Mouse (Mus musculus) CH12.LX (cell line): Measurements from ENCODE around the gene Adamts3. TPM values are rescaled to one million over a fixed set of nuclear protein-coding genes. Genes with fewer than 3 reads are reported as not detected.

Experiments
- DNase-seq: peaks from one replicate; pipeline ENCODE4 v3.0.0-alpha.2; 2013; ENCODE audit errors: extremely low read depth
- H3K27ac ChIP-seq: 2 replicates; pipeline ENCODE4 v1.5.1; 2012; ENCODE audit warnings: low read depth, mild to moderate bottlenecking, control low read depth, moderate library complexity; ENCODE audit not compliant: insufficient read depth
- H3K27me3 ChIP-seq: replicated peaks from 2 replicates; pipeline ENCODE3; 2012; ENCODE audit warnings: inconsistent platforms
- H3K36me3 ChIP-seq, 2 experiments: replicated peaks in 1 of 2; 2 replicates each; pipeline versions ENCODE3 to v1.6.1; 2012; ENCODE audit warnings: inconsistent platforms in 1 of 2, low read length in 1 of 2, mild to moderate bottlenecking in 1 of 2, mixed read lengths in 1 of 2, moderate library complexity in 1 of 2; ENCODE audit not compliant: control insufficient read depth in 1 of 2, insufficient read depth in 1 of 2
- H3K4me1 ChIP-seq, 2 experiments: 2 replicates each; pipeline ENCODE4 v1.6.1; 2012; ENCODE audit warnings: inconsistent platforms in 1 of 2, moderate library complexity in 1 of 2; ENCODE audit not compliant: insufficient read depth in 2 of 2, control insufficient read depth in 1 of 2
- H3K4me2 ChIP-seq: 2 replicates; pipeline ENCODE4 v1.6.1; 2012; ENCODE audit warnings: low read depth, mild to moderate bottlenecking, control low read depth; ENCODE audit not compliant: poor library complexity, insufficient read depth, severe bottlenecking
- H3K4me3 ChIP-seq, 3 experiments: fragments of 150-350 bp in 1 of 3; sonication (generic) in 1 of 3; replicated peaks in 1 of 3; 2 replicates each; pipeline versions ENCODE3 to v1.5.1; 2011 to 2012; ENCODE audit warnings: low read depth in 2 of 3, low read length in 2 of 3, mild to moderate bottlenecking in 2 of 3, moderate library complexity in 2 of 3, control low read depth in 1 of 3, improper control_type of control experiment in 1 of 3, inconsistent platforms in 1 of 3, mixed read lengths in 1 of 3; ENCODE audit not compliant: poor library complexity in 1 of 3
- H3K79me2 ChIP-seq: replicated peaks from 2 replicates; pipeline ENCODE4 v1.6.1; 2012; ENCODE audit warnings: mild to moderate bottlenecking, moderate library complexity; ENCODE audit not compliant: control insufficient read depth, poor library complexity, insufficient read depth, severe bottlenecking; ENCODE audit errors: extremely low read depth
- H3K9ac ChIP-seq: 2 replicates; pipeline ENCODE4 v1.6.1; 2012; ENCODE audit warnings: low read depth, mild to moderate bottlenecking, control low read depth, moderate library complexity; ENCODE audit not compliant: insufficient read depth
- H3K9me3 ChIP-seq: replicated peaks from 2 replicates; pipeline ENCODE3; 2012; ENCODE audit warnings: low read length, inconsistent platforms, mixed read lengths
- BHLHE40 ChIP-seq: IDR thresholded peaks from 2 replicates; pipeline ENCODE4 v1.6.1; 2011; ENCODE audit warnings: mild to moderate bottlenecking, low read depth, low read length, improper control_type of control experiment
- CHD1 ChIP-seq: IDR thresholded peaks from 2 replicates; pipeline ENCODE4 v1.6.1; 2012; ENCODE audit warnings: low read depth, low read length, improper control_type of control experiment, inconsistent platforms
- CHD2 ChIP-seq: IDR thresholded peaks from 2 replicates; pipeline ENCODE4 v1.6.1; 2011; ENCODE audit warnings: low read length, improper control_type of control experiment
- E2F4 ChIP-seq: IDR thresholded peaks from 2 replicates; pipeline ENCODE4 v1.6.1; 2011; ENCODE audit warnings: low read depth, low read length, improper control_type of control experiment; ENCODE audit not compliant: insufficient replicate concordance
- EP300 ChIP-seq: IDR thresholded peaks from 2 replicates; pipeline ENCODE4 v1.6.1; 2011; ENCODE audit warnings: low read length, improper control_type of control experiment
- ETS1 ChIP-seq: conservative IDR thresholded peaks from 2 replicates; pipeline ENCODE4 v1.6.1; 2012; ENCODE audit warnings: low read depth, mild to moderate bottlenecking, inconsistent platforms, low read length, improper control_type of control experiment, moderate library complexity
- GABPA ChIP-seq: IDR thresholded peaks from 2 replicates; pipeline ENCODE4 v1.6.1; 2012; ENCODE audit warnings: low read depth, low read length, improper control_type of control experiment, inconsistent platforms; ENCODE audit not compliant: insufficient replicate concordance
- JUND ChIP-seq: conservative IDR thresholded peaks from 2 replicates; pipeline ENCODE4 v1.6.1; 2011; ENCODE audit warnings: low read depth, low read length, improper control_type of control experiment
- KAT2A ChIP-seq: IDR thresholded peaks from 2 replicates; pipeline ENCODE4 v1.6.1; 2012; ENCODE audit warnings: low read length, improper control_type of control experiment, inconsistent platforms; ENCODE audit not compliant: insufficient replicate concordance
- MEF2A ChIP-seq: IDR thresholded peaks from 2 replicates; pipeline ENCODE4 v1.6.1; 2014; ENCODE audit warnings: low read depth, mild to moderate bottlenecking, inconsistent platforms, low read length, improper control_type of control experiment, borderline replicate concordance
- MXI1 ChIP-seq: IDR thresholded peaks from 2 replicates; pipeline ENCODE4 v1.6.1; 2011; ENCODE audit warnings: mild to moderate bottlenecking, low read depth, low read length, improper control_type of control experiment
- MYC ChIP-seq: IDR thresholded peaks from 2 replicates; pipeline ENCODE4 v1.6.1; 2011; ENCODE audit warnings: low read depth, mild to moderate bottlenecking, improper control_type of control experiment, low read length
- NELFE ChIP-seq: IDR thresholded peaks from 2 replicates; pipeline ENCODE4 v1.6.1; 2011; ENCODE audit warnings: low read depth, low read length, improper control_type of control experiment
- NRF1 ChIP-seq: IDR thresholded peaks from 2 replicates; pipeline ENCODE4 v1.6.1; 2014; ENCODE audit warnings: low read depth, mild to moderate bottlenecking, inconsistent platforms, low read length, improper control_type of control experiment, moderate library complexity
- PAX5 ChIP-seq: IDR thresholded peaks from 2 replicates; pipeline ENCODE4 v1.6.1; 2012; ENCODE audit warnings: low read length, inconsistent platforms, mixed read lengths
- POLR2A ChIP-seq: IDR thresholded peaks from 2 replicates; pipeline ENCODE4 v1.6.1; 2011; ENCODE audit warnings: low read depth, mild to moderate bottlenecking, improper control_type of control experiment, low read length
- RAD21 ChIP-seq: IDR thresholded peaks from 2 replicates; pipeline ENCODE4 v1.6.1; 2011; ENCODE audit warnings: low read depth, mild to moderate bottlenecking, low read length, improper control_type of control experiment, moderate library complexity
- SIN3A ChIP-seq: IDR thresholded peaks from 2 replicates; pipeline ENCODE4 v1.6.1; 2012; ENCODE audit warnings: low read length, improper control_type of control experiment, inconsistent platforms
- SMC3 ChIP-seq: IDR thresholded peaks from 2 replicates; pipeline ENCODE4 v1.6.1; 2011; ENCODE audit warnings: low read depth, low read length, improper control_type of control experiment
- TBP ChIP-seq: conservative IDR thresholded peaks from 2 replicates; pipeline ENCODE4 v1.6.1; 2011; ENCODE audit warnings: low read depth, low read length, improper control_type of control experiment
- TCF12 ChIP-seq: IDR thresholded peaks from 2 replicates; pipeline ENCODE4 v1.6.1; 2014; ENCODE audit warnings: low read depth, mild to moderate bottlenecking, inconsistent platforms, low read length, improper control_type of control experiment
- UBTF ChIP-seq: IDR thresholded peaks from 2 replicates; pipeline ENCODE4 v1.6.1; 2012; ENCODE audit warnings: low read depth, mild to moderate bottlenecking, inconsistent platforms, low read length, improper control_type of control experiment, moderate library complexity
- USF1 ChIP-seq: IDR thresholded peaks from 2 replicates; pipeline ENCODE4 v1.6.1; 2014; ENCODE audit warnings: low read depth, mild to moderate bottlenecking, inconsistent platforms, low read length, improper control_type of control experiment
- USF2 ChIP-seq: conservative IDR thresholded peaks from 2 replicates; pipeline ENCODE4 v1.6.1; 2011; ENCODE audit warnings: low read depth, low read length, improper control_type of control experiment
- ZC3H11A ChIP-seq: IDR thresholded peaks from 2 replicates; pipeline ENCODE4 v1.6.1; 2012; ENCODE audit warnings: low read depth, mild to moderate bottlenecking, inconsistent platforms, low read length, improper control_type of control experiment
- ZNF384 ChIP-seq: IDR thresholded peaks from 2 replicates; pipeline ENCODE4 v1.6.1; 2012; ENCODE audit warnings: low read depth, low read length, improper control_type of control experiment, inconsistent platforms
- dilution Hi-C: fragments of 300-500 bp; cut with MboI; formaldehyde crosslinking; loops from 2 replicates; pipeline ENCODE4 v1.14.3; 2020; ENCODE audit warnings: low sequenced_read_pairs; ENCODE audit not compliant: extremely low pct_unique_long_range_greater_than_20kb, extremely low pct_ligation_motif_present
- in situ Hi-C: fragments of 300-500 bp; cut with MboI; formaldehyde crosslinking; loops from 3 replicates; pipeline ENCODE4 v1.14.3; 2019; ENCODE audit warnings: low sequenced_read_pairs, low pct_ligation_motif_present, low pct_unique_long_range_greater_than_20kb, mixed read lengths
- polyA plus RNA-seq: library from polyadenylated mRNA; unstranded; fragments of >175 nt; gene quantifications from 2 replicates; pipeline ENCODE4 v1.2.1, GENCODE M21; 2012; ENCODE audit warnings: low read depth; ENCODE audit not compliant: insufficient read length
- total RNA-seq, 2 experiments: library from RNA; depleted of rRNA; stranded (reverse); fragments of 300-350 nt in 1 of 2; fragments of >200 nt in 1 of 2; gene quantifications; 2 replicates each; pipeline ENCODE4 v1.2.3; 2012 to 2014

Gene Adamts3
- total and polyA plus RNA-seq, 3 experiments, result not detected

DNA sequence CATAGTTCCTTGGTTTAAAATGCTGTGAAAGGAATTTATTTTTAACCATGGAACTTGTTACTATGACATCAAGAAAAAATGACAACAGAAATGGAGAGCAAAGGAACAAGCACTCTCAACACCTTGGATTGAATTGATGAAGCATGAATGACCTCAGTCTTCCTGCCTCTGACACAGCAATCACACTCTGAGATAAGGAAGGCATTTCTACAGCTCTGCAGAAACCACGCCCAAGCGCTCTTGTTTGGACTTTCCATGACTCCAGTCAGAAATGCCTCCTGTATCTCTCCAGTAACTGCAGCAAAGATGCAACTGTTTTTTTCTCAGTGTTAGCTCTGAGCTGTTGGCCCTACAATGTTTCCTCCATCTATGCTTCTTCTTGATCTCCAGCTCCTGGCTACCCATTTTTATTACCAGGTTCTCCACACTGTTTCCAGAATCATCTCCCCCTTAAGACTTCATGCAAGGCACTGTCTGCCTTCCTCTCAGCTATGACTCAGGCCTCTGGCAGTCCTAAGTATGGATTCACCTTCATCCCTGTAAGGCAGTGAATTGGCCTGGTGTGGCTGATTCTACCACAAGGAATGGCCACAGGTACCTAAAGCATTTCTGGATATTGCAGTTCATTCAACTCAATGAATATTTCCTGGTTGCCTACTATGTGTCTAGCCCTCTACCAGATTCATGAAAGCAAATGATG, 134.8 kb downstream of the Adamts3 start:
- TF ChIP-seq CHD2, result no peak
- TF ChIP-seq EP300, result no peak
- TF ChIP-seq TCF12, result no peak
- no peak for TF ChIP-seq USF2
- TF ChIP-seq CHD1, result no peak
- no peak for TF ChIP-seq SMC3
- TF ChIP-seq GABPA, result no peak
- no peak for TF ChIP-seq POLR2A
- TF ChIP-seq ETS1, result no peak
- TF ChIP-seq ZNF384, result no peak
- TF ChIP-seq KAT2A, result no peak
- TF ChIP-seq RAD21, result no peak
- no peak for TF ChIP-seq ZC3H11A
- TF ChIP-seq UBTF, result no peak
- no peak for TF ChIP-seq TBP
- no peak for TF ChIP-seq BHLHE40
- TF ChIP-seq E2F4, result no peak
- TF ChIP-seq MXI1, result no peak
- peaks cover 2% of the 10 kb centered on the region for H3K9me3 ChIP-seq
- no peak for DNase-seq
- no peak overlapping the region for H3K9ac ChIP-seq
- no peaks in the 10 kb centered on the region for H3K4me1 ChIP-seq
- no peak overlapping the region for H3K4me2 ChIP-seq
- H3K27me3 ChIP-seq, result no peaks in the 10 kb centered on the region
- no peak overlapping the region for H3K4me3 ChIP-seq
- H3K27ac ChIP-seq, result no peak overlapping the region
- dilution Hi-C loops, result no loop called here
- in situ Hi-C loops, result no loop called here
- H3K79me2 ChIP-seq, result no peaks in the 10 kb centered on the region
- no peaks in the 10 kb centered on the region for H3K36me3 ChIP-seq

DNA sequence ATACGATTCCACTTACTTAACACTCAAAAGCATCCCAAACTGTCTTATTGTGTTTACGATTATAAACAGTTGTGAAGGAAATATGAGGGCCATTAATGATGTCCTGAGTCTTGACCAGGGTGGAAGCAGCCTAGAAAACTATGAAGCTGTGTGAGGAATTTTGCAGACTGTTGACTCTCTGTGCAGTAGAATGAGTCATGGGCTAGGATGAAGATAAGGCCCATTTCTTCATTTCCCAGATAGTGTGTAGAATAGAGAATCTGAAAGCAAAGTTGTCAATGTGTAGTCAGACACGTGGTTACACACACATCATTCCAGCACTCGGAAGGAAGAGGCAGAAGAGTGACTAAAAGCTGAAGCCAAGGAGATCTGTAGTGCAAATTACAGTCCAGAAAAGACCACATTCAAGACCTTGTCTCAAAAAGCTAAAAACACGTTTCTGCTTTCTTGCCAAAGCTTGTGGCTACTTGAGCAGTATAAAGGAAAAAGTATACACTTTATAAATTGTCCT, 135.9 kb downstream of the Adamts3 start:
- dilution Hi-C loops, result no loop called here
- Histone ChIP-seq H3K27ac (no peak overlapping the region), H3K36me3 (no peaks in the 10 kb centered on the region), H3K27me3 (no peaks in the 10 kb centered on the region), H3K79me2 (no peaks in the 10 kb centered on the region), H3K9ac (no peak overlapping the region), H3K4me1 (no peaks in the 10 kb centered on the region), H3K4me2 (no peak overlapping the region), H3K4me3 (no peak overlapping the region), H3K9me3 (peaks cover 2% of the 10 kb centered on the region)
- DNase-seq, result no peak
- TF ChIP-seq NRF1 (no peak), UBTF (no peak), MYC (no peak), NELFE (no peak), RAD21 (no peak), SIN3A (no peak), JUND (no peak), MEF2A (no peak), USF1 (no peak), PAX5 (no peak), POLR2A (no peak)
- in situ Hi-C loops, result no loop called here
